Mouse (Mus musculus): ENCODE data around the gene Trim9.

Trim9 gene

DNA sequence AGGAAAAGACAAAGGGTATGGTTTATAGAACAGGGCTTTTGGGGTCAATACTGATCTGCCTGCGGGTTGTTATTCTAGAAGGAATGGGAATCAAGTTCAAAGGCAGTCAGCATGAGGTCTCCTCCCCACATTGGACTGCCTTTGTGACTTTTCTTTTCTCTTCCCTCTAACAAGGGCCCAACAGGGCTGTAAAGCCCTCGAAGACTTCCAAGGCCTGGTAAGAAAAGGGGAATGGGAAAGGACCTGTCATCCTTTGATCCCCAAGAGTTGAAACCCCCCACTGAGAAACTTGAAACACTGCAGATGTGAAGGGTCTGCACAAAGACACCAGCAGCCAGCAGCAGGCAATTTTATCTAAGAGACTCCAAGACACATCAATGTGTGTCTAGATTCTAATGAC lies 21.0 kb downstream of the Trim9 start:
- DNase-seq (ENCODE audit: extremely low spot score, low spot score): no peak

- DNase-seq (ENCODE audit: extremely low spot score, low spot score): no peak
These were observed 21.6 kb downstream of the Trim9 start for GRCm38 (mm10) chr12:70325826-70326225.

DNA sequence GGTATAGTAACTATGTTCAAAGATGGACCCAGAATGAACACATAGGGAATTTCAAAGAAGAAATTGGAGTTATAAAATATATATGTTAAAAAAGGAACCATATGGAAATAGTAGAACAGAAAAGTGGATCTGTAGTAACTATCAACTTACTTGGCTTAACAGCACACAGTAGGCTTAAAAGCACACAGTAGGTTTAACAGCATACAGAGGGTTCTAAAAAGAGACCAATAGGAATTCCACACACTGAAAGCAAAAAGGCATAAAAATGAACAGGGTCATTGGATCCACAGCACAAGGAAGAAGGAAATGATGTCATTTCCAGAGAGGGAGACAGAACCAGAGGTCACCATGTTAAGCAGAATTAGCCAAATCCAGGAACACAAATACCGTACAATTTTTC lies 24.6 kb downstream of the Trim9 start:
- no peak for DNase-seq (ENCODE audit: extremely low spot score, low spot score)

DNA sequence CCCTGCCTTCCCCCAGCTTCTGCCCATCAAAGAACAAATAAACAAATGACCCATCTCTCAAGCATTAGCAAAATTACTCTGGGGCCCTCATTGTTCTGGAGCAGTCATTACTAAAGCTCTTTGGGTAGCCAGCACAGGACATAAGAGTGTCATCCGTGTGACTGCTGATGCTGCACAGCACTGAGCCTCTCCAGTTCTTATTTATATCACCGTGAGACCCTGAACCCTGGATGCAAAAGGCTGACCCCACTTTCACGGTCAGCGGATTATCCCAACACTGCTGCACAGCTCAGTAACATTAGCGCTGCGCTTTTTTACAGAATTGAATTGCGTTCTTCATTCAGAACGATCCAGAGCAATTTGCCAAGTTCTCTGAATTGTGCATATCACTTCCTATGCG lies 31.3 kb downstream of the Trim9 start:
- DNase-seq (ENCODE audit: extremely low spot score, low spot score): no peak

- DNase-seq (ENCODE audit: extremely low spot score, low spot score): no peak
These were observed 39.5 kb downstream of the Trim9 start for GRCm38 (mm10) chr12:70307881-70308280.

DNA sequence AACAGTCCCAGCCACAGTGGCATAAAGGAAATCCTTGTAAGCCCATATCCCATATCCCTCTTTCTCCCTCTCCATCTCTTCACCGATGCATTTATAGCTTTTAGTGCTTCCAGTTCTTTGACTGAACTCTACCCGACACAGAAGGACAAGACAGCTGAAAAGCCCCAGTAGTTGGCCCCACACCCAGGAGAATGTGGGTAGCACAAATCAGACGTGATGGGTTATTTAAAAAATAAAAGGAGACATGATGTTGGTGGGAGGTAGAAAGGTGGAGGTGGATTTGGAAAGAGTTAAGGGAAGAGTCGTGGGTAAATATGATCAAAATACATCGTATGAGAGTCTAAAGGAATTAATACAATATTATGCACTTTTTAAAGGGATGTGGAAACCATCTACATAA lies 40.4 kb downstream of the Trim9 start:
- no peak for DNase-seq (ENCODE audit: extremely low spot score, low spot score)

- DNase-seq (ENCODE audit: extremely low spot score, low spot score): no peak
These were observed 43.4 kb downstream of the Trim9 start for GRCm38 (mm10) chr12:70304014-70304413.

DNA sequence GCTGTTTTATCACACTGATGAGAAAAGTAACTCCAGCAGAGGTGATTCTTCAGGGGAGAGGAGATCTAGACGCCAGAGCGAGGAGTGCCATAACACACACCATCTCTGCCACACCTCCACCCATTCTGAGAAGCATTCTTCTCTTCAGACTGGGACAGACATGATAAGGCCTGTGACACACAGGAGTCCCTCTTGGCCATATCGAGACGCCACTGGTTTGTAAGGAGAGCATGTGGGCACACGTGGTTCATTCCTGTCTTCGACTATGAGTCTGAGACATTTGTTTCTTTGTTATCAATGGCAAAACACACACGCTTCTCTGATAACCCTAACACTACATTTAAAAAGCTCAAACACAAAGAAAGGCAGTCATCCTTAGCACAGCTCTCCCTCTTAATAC lies 43.9 kb downstream of the Trim9 start:
- DNase-seq (ENCODE audit: extremely low spot score, low spot score): no peak

DNA sequence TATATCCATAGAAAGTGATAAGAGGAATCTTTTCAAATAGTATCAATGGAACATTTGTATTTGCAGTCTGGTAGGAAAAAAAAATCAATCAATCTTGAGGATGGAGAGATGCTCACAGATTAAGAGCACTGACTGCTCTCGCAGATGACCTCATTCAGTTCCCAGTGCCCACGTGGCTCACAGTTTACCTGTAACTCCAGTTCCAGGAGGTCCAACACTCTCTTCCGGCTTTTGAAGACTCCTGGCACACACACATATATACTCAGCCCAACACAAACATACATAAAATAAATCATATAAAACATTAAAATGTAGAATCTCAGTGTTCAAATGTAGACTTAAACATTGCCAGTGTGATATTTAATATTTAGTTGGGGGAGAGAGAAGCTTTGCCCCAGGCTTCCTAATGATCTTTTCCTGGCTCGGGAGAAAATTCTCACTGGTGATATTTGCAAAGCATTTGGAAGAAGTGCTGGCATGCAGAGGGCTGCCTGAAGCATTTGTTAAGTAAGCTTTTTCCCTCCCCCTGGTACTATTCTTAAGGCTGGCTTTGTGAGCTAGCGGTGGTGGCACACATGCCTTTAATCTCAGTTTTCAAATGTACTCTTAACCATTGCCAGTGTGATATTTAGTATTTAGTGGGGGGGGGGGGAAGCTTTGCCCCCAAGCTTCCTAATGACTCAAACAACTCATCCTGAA lies 45.2 kb downstream of the Trim9 start:
- no peak for DNase-seq (ENCODE audit: extremely low spot score, low spot score)

DNA sequence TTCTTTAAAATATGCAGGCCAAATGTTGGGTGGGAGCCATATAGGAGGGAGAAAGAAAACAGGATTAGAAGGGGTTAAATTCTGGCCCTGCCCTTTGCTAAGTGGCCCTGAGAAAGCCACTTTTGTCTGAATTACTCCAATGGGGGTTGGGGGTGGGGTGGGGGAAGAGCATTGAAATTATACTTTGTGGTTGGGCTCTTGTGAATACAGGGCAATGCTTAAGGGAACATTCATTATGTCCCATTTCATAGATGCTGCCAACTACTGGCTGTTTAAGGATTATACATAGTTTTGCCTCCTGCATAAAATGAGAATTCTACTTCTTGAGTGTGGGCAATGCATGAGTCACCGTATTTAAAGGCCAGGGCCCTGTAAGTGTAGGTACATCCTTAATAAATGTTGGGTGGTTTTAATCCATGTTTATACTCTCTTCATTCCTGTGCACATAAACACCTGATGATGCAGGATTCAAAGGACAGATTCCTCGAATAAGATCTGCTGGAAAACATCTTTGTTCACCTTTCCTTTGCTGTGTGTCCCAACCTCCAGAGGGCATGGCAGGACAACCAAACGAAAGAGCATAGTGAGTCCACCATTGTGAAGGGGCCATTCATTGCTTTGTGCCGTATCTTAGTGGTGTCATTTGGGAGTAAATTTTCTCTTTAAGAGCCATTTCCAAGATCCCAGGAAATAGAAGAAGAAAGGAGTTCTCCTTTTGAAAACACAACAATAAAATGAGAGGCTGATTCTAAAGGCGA lies 53.3 kb downstream of the Trim9 start:
- DNase-seq (ENCODE audit: extremely low spot score, low spot score): no peak

DNA sequence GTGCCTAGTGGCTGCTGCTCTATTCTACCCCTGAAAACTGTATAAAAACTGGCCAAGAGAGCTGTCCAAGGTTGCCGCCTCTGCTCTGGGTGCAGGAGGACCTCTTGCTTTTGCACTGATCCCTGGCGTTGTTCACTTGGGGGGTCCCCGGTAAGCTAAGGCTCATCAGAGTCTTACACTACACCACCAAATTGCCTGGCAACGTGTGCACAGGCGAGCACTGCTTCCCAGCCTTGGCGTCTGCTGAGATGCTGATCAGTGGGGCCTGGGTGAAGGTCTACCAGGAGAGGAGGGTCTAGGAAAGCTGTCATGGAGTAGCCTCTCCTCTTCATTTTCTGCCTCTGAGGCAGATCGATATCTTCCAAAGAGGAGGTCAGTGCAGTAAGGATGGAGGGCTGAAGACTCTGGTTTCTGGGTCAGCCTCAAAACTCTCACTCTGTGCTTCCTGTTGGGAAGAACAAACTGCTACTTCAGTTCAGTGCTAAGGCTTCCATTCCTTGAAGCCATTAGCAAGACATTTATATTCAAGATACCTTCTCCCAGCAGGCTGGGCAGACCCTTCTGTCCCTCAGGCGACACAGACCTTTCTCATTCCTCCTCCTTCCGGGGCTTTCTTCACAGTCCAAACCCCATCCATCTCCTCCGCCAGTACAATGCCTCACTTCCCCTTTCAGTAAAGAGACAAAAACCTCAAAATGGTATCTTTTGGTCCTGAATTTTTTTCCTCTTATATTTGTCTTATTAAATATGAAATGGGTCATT lies 54.1 kb downstream of the Trim9 start:
- no peak for DNase-seq (ENCODE audit: extremely low spot score, low spot score)

DNA sequence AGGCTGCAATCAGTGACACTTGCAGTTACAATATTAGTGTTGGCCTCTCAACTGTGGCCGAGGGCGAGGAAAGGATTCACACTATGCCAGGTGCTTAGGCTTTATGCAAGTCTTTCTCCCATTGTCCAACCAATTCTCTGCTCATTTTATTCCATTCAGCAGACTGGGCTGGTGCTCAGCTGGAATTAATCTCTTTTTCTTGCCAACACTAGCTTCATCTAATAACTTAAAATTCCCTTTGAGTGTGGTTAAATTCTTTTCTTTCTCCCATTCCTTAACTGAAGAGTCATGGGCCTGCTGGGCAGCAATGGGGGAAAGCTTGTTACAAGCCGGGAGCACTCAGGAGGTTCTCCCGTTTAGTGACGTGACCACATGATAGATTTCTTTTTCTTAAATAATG lies 61.9 kb downstream of the Trim9 start:
- DNase-seq (ENCODE audit: extremely low spot score, low spot score): no peak

DNA sequence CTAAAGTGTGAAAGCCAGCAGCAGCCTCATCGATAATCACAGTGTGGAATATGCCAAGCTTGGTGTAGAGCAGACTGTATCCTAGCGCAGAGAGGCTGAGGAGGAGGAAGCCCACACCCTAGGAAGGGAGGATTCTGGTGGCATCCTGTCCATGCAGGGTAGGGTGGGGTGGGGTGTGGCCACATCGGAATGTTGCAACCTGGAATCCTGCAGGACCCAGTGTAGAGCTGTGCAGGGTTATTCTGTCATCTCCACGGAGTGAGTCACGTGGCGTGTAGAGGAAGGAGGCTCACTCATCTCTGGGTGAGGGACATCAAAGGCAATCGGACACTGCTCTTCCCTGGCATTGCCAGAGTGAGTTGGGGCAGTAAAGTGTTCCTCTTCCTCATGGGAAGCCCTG lies 62.4 kb downstream of the Trim9 start:
- no peak for DNase-seq (ENCODE audit: extremely low spot score, low spot score)

DNA sequence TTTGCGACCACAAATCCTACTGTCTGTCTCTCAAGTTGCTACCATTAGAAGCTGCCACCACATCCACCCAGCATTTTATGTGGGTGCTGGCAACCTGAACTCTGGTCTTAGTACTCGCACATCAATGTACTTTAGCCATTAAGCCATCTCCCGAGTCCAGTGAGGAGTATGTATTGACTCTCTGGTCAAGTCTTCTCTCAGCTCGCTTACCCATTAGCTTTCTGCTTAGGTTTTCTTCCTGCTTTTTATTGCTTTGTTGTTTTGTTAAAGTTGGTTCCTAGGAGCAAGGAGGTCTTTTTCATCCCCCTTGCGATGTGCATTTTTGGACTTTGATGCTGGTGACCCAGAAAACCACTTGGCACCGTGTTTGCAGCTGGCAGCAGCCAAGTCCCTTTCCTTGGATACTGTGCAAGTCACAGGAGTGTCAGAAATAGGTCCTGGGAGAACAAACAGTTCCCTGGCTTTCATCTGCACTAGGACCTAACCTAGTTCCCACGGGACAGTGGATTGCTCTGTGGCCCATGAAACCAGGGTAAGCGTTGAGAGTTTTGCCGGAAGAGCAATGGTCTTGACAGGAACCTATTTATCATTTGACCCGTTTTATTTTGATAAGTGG lies 64.2 kb downstream of the Trim9 start:
- no peak for DNase-seq (ENCODE audit: extremely low spot score, low spot score)

DNA sequence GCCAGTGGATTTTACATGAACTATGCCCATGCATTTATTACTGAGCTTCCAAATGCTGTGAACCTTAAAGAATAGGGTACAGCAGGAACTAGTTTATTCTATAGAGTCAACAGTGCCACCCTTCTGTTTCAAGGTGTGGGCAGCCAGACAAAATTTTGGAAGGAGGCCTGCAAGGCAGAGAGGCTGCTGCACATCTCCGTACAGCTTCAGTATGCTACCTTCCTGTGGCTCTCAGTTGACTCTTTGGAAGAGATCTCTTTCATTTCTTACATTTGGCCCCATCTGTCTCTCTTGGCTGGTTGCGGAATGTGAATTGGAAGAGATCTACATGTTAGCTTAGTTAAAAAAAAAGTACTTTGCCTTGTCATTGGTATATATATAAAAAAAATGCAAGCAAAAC lies 66.5 kb downstream of the Trim9 start:
- DNase-seq (ENCODE audit: extremely low spot score, low spot score): no peak

DNA sequence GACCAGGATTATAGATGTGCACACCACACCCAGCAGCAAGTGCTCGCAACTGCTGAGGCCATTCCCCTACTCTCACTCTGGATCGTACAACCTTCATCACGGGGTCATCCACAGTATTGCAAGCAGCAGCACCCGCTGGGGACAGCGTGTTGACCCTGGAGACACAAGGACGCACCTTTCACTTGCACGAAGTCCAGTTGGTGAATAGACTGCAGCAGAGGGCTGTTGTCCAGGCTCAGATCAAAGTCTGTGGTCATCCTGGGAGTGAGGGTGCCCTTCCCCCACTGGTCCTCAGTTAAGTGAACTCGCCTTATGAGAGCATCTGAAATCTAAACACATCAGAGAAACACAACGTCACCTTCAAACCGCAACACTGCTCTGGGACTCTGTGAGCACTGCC lies 67.0 kb downstream of the Trim9 start:
- no peak for DNase-seq (ENCODE audit: extremely low spot score, low spot score)

- DNase-seq (ENCODE audit: extremely low spot score, low spot score): no peak
These were observed 70.1 kb downstream of the Trim9 start for GRCm38 (mm10) chr12:70277071-70277939.

- no peak for DNase-seq (ENCODE audit: extremely low spot score, low spot score)
These were observed 77.7 kb downstream of the Trim9 start for GRCm38 (mm10) chr12:70269724-70270123.

DNA sequence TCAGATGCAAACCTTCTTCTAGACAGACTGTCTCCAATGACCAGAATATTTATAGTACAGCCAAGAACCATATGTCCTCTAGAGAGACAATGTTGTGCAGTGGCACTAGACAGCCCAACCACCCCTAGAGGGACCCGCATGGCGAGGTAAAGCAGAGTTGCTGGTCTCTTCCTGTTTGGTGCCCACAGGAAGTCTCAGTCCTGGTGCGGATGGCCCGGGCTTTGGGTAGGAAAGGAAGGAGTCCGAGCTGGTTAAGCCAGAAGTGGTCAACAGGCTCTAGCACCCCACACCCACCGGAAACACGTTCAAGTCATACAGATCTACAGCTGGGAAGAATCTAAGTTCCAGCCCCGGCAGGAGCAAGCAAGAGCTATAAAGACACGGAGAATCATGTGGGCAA lies 80.1 kb downstream of the Trim9 start:
- no peak for DNase-seq (ENCODE audit: extremely low spot score, low spot score)

DNA sequence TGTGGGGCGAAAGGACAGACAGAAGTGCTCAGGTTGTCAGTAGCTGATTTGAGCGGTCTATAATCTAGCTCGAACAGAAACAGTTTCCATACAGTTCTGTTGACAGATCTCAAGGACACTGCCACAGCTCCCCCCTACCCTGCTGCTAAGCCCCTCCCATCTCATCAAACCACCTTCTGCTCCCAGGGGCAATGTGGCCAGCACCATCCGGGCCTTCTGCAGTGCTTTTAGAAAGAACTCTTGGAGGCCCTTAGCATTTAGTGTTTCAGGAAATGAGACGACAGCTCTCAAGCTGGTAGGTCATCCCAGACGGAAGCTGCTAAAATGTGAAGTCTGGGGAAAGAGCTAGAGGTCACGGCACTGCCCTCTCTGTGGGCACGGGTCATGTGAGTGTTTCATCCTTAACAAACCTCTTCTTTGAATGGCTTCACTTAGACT lies 80.9 kb downstream of the Trim9 start:
- peak; percentile 39 for DNase-seq (ENCODE audit: extremely low spot score, low spot score)

DNA sequence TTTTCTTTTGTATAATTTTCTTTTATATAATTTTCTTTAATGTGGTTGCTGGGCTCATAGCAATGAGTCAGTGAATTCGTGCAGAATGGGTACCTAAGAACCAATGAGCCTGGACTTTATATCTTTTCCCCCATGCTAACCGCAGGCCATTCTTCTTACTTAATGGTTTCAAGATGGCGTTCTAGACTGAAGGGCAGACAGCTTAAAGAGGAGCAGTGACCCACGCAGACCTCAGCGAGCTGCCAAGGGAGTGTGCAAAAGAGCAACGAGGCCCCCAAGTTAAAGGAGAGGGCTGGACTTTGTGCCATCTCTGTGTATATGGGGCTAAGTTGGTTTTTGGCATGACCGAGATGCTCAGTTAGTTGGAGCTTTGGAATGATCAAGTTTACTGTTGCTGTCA lies 83.7 kb downstream of the Trim9 start:
- peak; percentile 36 for DNase-seq (ENCODE audit: extremely low spot score, low spot score)
